Mouse (Mus musculus): ENCODE data around the gene Slc25a45. TPM values are rescaled to one million over a fixed set of nuclear protein-coding genes. Genes with fewer than 3 reads are reported as not detected.
"Not testable (repeated sequence)": the region's sequence is repeated elsewhere in the genome, so short reads cannot be mapped to it uniquely, and the experiment has no call there.

Slc25a45 gene
- total RNA-seq, 2 experiments from 2014 or later = 2.5 to 2.7 TPM

- no peak for TF ChIP-seq CTCF (IDR thresholded peaks at IDR 0.05)
- Histone ChIP-seq H3K4me3 (no peak overlapping the region), H3K27ac (no peak overlapping the region)
- intact Hi-C loops (cut with DNase I) = no loop called here
- DNase-seq (ENCODE audit: extremely low spot score in 1 of 2, low spot score in 2 of 2) = no peak
Measured at GRCm38 (mm10) chr19:5864710-5865398, 12.8 kb upstream of the Slc25a45 start.

GRCm38 (mm10) chr19:5868096-5868495 lies 9.5 kb upstream of the Slc25a45 start:
- no peak for TF ChIP-seq CTCF (IDR thresholded peaks at IDR 0.05)
- Histone ChIP-seq H3K27ac (no peak overlapping the region), H3K4me3 (no peak overlapping the region)
- intact Hi-C loops (cut with DNase I) = no loop called here
- no peak for DNase-seq (ENCODE audit: extremely low spot score in 1 of 2, low spot score in 2 of 2)

DNA sequence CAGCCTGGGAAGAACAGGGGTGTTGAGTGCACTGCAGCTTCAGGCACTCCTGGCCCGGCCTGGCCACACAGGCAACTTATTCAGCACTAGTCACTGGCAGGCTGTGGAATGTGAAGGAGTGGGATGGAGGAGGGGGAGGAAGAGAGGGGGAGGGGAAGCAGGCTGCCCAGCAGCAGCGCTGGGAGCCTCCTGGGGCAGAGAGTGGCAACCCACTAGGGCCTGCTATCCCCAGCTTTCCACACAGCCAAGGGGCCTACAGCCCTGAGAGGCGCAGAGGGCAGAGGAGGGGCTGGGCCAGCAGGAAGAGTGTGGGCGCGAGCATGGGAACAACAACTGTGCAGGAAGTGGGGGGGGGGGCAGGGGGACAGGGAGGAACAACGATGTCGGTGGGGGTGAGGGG lies 6.3 kb upstream of the Slc25a45 start:
- TF ChIP-seq CTCF (IDR thresholded peaks at IDR 0.05) = no peak
- no peak for DNase-seq (ENCODE audit: extremely low spot score in 1 of 2, low spot score in 2 of 2)
- intact Hi-C loops (cut with DNase I) = no loop called here
- Histone ChIP-seq H3K4me3 (no peak overlapping the region), H3K27ac (no peak overlapping the region)

DNA sequence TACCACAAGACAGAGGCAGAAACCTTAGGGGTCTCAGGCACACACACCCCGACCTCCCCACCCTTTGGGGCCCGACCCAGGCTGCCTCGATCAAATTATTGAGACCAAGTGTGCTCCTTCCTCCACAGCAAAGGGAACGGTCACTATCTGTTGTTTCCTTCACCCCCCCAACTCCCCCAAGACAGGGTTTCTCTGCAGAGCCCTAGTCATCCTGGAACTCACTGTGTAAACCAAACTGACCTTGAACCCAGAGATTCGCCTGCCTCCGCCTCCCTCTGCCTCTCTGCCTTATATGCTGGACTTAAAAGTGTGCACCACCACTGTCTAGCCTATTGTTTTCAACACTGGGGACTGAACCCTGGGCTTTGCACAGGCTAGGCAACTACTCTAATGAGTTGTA lies 5.9 kb upstream of the Slc25a45 start:
- H3K27ac ChIP-seq = no peak overlapping the region
- no peak for TF ChIP-seq CTCF (IDR thresholded peaks at IDR 0.05)
- no peak overlapping the region for H3K4me3 ChIP-seq
- intact Hi-C loops (cut with DNase I) = no loop called here
- DNase-seq (ENCODE audit: extremely low spot score in 1 of 2, low spot score in 2 of 2) = no peak

- no peak for DNase-seq (ENCODE audit: extremely low spot score in 1 of 2, low spot score in 2 of 2)
- intact Hi-C loops (cut with DNase I) = no loop called here
- TF ChIP-seq CTCF (IDR thresholded peaks at IDR 0.05) = no peak
- Histone ChIP-seq H3K4me3 (no peak overlapping the region), H3K27ac (no peak overlapping the region)
Measured at GRCm38 (mm10) chr19:5872528-5872927, 5.1 kb upstream of the Slc25a45 start.

GRCm38 (mm10) chr19:5872931-5873556 lies 4.6 kb upstream of the Slc25a45 start:
- Histone ChIP-seq H3K4me3 (no peak overlapping the region), H3K27ac (no peak overlapping the region)
- DNase-seq (ENCODE audit: extremely low spot score in 1 of 2, low spot score in 2 of 2) = no peak
- no peak for TF ChIP-seq CTCF (IDR thresholded peaks at IDR 0.05)
- intact Hi-C loops (cut with DNase I) = no loop called here

DNA sequence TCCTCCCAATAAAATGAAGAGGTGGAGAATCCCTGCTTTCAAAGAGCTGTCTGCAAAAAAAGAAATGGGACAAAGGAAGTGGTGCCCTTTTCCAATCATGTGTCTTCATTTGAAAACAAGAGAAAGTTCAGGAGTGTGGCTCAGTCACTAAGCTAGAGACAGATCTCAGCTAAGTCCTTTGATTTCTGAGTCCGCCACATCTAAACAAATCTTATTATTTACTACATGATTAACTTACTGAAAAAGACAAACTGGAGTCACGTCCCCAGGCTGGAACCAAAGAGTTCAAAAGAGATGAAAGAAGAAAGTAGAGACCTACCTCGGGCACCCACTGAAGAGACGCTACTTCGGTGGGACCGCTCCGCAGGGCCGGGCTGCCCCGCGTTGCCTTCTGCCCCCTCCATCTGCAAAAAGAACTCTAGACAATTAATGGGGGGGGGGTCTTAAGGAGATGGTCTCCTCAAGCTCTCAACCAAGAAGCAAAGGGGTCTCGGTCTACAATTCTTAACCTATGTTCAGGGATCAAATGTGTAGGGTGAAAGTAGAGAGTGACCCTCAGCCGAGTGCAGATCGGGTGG lies 3.1 kb upstream of the Slc25a45 start:
- H3K4me3 ChIP-seq = peak overlapping the region; percentile 91
- intact Hi-C loops (cut with DNase I) = loop anchor here (2.0 kb wide), 1 partner anchor 24 kb away; no protein-coding TSS in a partner anchor
- no peak for TF ChIP-seq CTCF (IDR thresholded peaks at IDR 0.05)
- no peak for DNase-seq (ENCODE audit: extremely low spot score in 1 of 2, low spot score in 2 of 2)
- H3K27ac ChIP-seq = peak overlapping the region; percentile 87

GRCm38 (mm10) chr19:5874969-5875480 lies 2.6 kb upstream of the Slc25a45 start, which contains the start of gene Frmd8:
Frmd8 (minus strand) TSS chr19:5875274.
- DNase-seq (ENCODE audit: extremely low spot score in 1 of 2, low spot score in 2 of 2) = peak; percentile 88 to 91
- peak within 1 kb of the TSS; percentile 87 for H3K27ac ChIP-seq
- TF ChIP-seq CTCF (IDR thresholded peaks at IDR 0.05) = no peak
- intact Hi-C loops (cut with DNase I) = loop anchor here (2.0 to 5.0 kb wide), 2 partner anchors 24 to 163 kb away; no protein-coding TSS in a partner anchor
- H3K4me3 ChIP-seq = peak within 1 kb of the TSS; percentile 91

DNA sequence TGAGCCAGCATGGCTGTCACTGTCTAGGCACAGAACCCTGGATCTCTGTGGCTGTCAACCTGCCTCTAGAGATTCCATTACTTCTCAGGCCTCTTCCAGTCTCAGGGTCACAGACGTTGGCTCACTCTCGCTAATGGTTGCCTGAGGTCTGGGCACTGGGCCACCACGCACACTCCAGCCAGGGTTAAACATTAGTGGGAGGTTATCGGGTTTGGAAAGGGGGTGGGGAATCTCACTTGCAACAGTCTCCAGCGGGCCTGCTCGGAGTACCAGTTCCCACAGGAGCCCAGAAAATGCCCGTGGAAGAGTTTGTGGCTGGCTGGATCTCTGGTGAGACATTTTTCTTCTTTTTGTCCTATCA lies 734 bp downstream of the Slc25a45 start:
- no peak for DNase-seq (ENCODE audit: extremely low spot score in 1 of 2, low spot score in 2 of 2)
- intact Hi-C loops (cut with DNase I) = loop anchor here (1.0 to 5.0 kb wide), 2 partner anchors 91 to 166 kb away; no protein-coding TSS in a partner anchor

DNA sequence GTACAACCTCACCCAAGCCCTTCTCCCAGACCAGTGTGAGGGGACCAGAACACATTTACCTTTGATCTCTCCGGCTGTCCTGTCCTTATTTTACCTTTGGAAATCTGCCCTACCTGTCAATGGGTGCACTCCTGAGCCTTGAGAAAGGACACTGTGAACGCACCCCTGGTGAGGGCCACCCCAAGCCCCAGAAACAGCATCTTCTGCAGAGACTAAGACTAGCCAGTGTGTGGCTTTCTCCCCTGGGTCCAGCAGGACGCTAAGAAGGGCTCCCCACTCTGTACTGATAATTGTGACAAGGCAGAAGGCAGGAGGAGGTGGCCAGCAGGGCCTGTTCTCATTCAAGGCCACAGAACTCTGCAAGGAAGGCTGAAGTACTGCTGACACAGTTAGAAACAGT lies 1.3 kb downstream of the Slc25a45 start:
- intact Hi-C loops (cut with DNase I) = loop anchor here (1.0 to 5.0 kb wide), 2 partner anchors 92 to 167 kb away; no protein-coding TSS in a partner anchor
- DNase-seq (ENCODE audit: extremely low spot score in 1 of 2, low spot score in 2 of 2) = no peak
- H3K27ac ChIP-seq = peak overlapping the region; percentile 83; the same call in 1 of the 2 replicates
- H3K4me3 ChIP-seq = no peak overlapping the region
- TF ChIP-seq CTCF (IDR thresholded peaks at IDR 0.05) = no peak

More for the DNA sequence above, 734 bp downstream of the Slc25a45 start:
- peak overlapping the region; percentile 21; the same call in 1 of the 2 replicates for H3K4me3 ChIP-seq
- TF ChIP-seq CTCF (IDR thresholded peaks at IDR 0.05) = no peak
- peak overlapping the region; percentile 83 for H3K27ac ChIP-seq

DNA sequence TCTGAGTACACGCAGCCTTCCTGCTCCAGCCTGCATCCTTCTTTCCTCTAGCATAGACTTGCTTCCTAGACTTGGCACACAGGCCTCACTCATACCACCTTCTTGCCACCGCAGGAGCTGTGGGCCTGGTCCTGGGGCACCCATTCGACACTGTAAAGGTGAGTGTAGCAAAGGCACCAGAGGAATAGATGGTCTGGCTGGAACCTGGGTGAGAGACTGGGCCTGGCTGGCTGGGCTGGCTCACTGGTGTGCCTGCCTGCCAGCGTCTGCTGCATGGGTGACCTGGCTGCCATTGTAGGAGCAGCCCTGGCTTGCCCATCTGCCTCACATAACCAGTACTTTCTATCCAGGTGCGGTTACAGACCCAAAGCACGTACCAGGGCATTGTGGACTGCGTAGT lies 2.1 kb downstream of the Slc25a45 start:
- intact Hi-C loops (cut with DNase I) = loop anchor here (5.0 kb wide), 1 partner anchor 167 kb away; no protein-coding TSS in a partner anchor
- no peak overlapping the region for H3K4me3 ChIP-seq
- no peak for TF ChIP-seq CTCF (IDR thresholded peaks at IDR 0.05)
- H3K27ac ChIP-seq = no peak overlapping the region
- DNase-seq (ENCODE audit: extremely low spot score in 1 of 2, low spot score in 2 of 2) = no peak

DNA sequence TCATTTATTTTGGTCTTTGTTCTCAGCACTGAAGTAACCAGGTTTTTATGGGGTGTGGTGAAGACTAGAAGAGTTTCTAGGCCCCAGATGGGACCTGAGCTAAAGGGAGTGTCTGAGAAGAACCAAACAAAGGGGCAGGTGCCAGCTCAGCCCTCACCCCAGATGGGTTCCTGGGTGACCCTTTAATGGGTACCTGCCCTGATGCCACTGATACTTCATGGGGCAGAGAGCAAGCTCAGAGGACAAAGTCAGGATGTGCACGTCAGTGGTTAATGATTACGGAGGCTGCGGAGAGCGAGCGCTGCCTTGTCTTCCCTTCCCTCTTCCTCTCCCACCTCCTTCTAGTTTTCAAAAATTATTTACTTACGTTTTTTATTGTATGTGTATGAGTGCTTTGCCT lies 3.5 kb downstream of the Slc25a45 start:
- Histone ChIP-seq H3K27ac (no peak overlapping the region), H3K4me3 (no peak overlapping the region)
- intact Hi-C loops (cut with DNase I) = no loop called here
- TF ChIP-seq CTCF (IDR thresholded peaks at IDR 0.05) = no peak
- DNase-seq (ENCODE audit: extremely low spot score in 1 of 2, low spot score in 2 of 2) = no peak

- H3K4me3 ChIP-seq; H3K27ac ChIP-seq; DNase-seq (ENCODE audit: extremely low spot score in 1 of 2, low spot score in 2 of 2); intact Hi-C loops (cut with DNase I): not testable (repeated sequence)
Measured at GRCm38 (mm10) chr19:5882079-5882478, 4.5 kb downstream of the Slc25a45 start.

Data from left cerebral cortex, adult 2 months (tissue).